Mouse (Mus musculus): ENCODE results near the gene Pcsk4. TPM values are rescaled to one million over a fixed set of nuclear protein-coding genes. Genes with fewer than 3 reads are reported as not detected.
A peak's percentile ranks its signal among the peaks of the same experiment; 100 is the strongest.

The Pcsk4 gene
- polyA plus RNA-seq, 1 experiment from 2014 or later: 2.9 TPM

DNA sequence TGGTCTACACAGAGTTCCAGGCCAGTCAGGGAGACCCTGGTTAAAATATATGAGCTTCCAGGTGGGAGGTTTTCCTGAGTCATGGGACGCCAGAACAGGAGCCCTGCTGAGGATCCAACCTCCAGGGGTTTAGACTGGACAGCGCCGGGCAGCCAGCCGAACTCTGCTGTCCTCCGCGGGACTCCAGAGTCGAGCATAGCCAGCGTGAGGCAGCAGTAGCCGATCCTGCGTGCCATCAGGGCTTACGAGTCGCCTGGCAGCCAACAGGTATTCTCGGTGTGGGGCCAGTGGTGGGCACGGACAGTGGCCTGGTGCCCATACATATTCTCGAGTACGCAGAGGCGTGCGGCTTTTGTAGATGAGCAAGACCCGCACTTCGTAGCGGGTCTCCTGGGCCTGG is 11.7 kb upstream of the Pcsk4 start:
- H3K27me3 ChIP-seq (ENCODE audit: control insufficient read depth, insufficient read depth, low read length): peaks cover 59% of the 10 kb centered on the region
- WGBS: 11% methylated on average over 21 of the region's 21 CpGs
- H3K9me3 ChIP-seq (replicated peaks; ENCODE audit: control insufficient read depth, low read length): no peaks in the 10 kb centered on the region
- DNase-seq (ENCODE audit: low spot score): no peak
- H3K4me3 ChIP-seq (ENCODE audit: low read depth, low read length): no peak overlapping the region
- peaks cover 2% of the 10 kb centered on the region; the same call in 1 of the 2 replicates for H3K4me1 ChIP-seq (ENCODE audit: control insufficient read depth, insufficient read depth, low read length)
- no peak overlapping the region for H3K4me2 ChIP-seq (ENCODE audit: low read depth, low read length)
- H3K36me3 ChIP-seq (replicated peaks; ENCODE audit: control insufficient read depth, insufficient read depth, low read depth, low read length): no peaks in the 10 kb centered on the region
- no peak overlapping the region for H3K9ac ChIP-seq (replicated peaks; ENCODE audit: low read length)
- no peak overlapping the region for H3K27ac ChIP-seq (replicated peaks; ENCODE audit: low read depth, low read length)
- no peak for ATAC-seq (replicated peaks; ENCODE audit: insufficient number of reproducible peaks, low FRiP score, low TSS enrichment, low read depth)

- H3K27me3 ChIP-seq (ENCODE audit: control insufficient read depth, insufficient read depth, low read length): peaks cover 51% of the 10 kb centered on the region
- no peaks in the 10 kb centered on the region for H3K9me3 ChIP-seq (replicated peaks; ENCODE audit: control insufficient read depth, low read length)
- no peak overlapping the region for H3K4me3 ChIP-seq (ENCODE audit: low read depth, low read length)
- WGBS: 19% methylated on average over 19 of the region's 19 CpGs
- H3K27ac ChIP-seq (replicated peaks; ENCODE audit: low read depth, low read length): no peak overlapping the region
- ATAC-seq (replicated peaks; ENCODE audit: insufficient number of reproducible peaks, low FRiP score, low TSS enrichment, low read depth) (peak; percentile 20), DNase-seq (ENCODE audit: low spot score) (peak; percentile 91)
- H3K36me3 ChIP-seq (replicated peaks; ENCODE audit: control insufficient read depth, insufficient read depth, low read depth, low read length): no peaks in the 10 kb centered on the region
- no peak overlapping the region for H3K9ac ChIP-seq (replicated peaks; ENCODE audit: low read length)
- H3K4me1 ChIP-seq (ENCODE audit: control insufficient read depth, insufficient read depth, low read length): no peaks in the 10 kb centered on the region
- no peak overlapping the region; the same call in 1 of the 2 replicates for H3K4me2 ChIP-seq (ENCODE audit: low read depth, low read length)
Observed at GRCm38 (mm10) chr10:80339941-80340750, 10.8 kb upstream of the Pcsk4 start.

- H3K4me2 ChIP-seq (ENCODE audit: low read depth, low read length): no peak overlapping the region
- no peak for DNase-seq (ENCODE audit: low spot score)
- H3K36me3 ChIP-seq (replicated peaks; ENCODE audit: control insufficient read depth, insufficient read depth, low read depth, low read length): no peaks in the 10 kb centered on the region
- H3K9ac ChIP-seq (replicated peaks; ENCODE audit: low read length): no peak overlapping the region
- no peak overlapping the region for H3K27ac ChIP-seq (replicated peaks; ENCODE audit: low read depth, low read length)
- no peaks in the 10 kb centered on the region for H3K9me3 ChIP-seq (replicated peaks; ENCODE audit: control insufficient read depth, low read length)
- H3K4me1 ChIP-seq (ENCODE audit: control insufficient read depth, insufficient read depth, low read length): no peaks in the 10 kb centered on the region
- H3K4me3 ChIP-seq (ENCODE audit: low read depth, low read length): no peak overlapping the region
- WGBS: 88% methylated on average over 12 of the region's 12 CpGs
- H3K27me3 ChIP-seq (ENCODE audit: control insufficient read depth, insufficient read depth, low read length): peaks cover 15% of the 10 kb centered on the region
- ATAC-seq (replicated peaks; ENCODE audit: insufficient number of reproducible peaks, low FRiP score, low TSS enrichment, low read depth): no peak
Observed at GRCm38 (mm10) chr10:80336263-80336662, 7.0 kb upstream of the Pcsk4 start.

DNA sequence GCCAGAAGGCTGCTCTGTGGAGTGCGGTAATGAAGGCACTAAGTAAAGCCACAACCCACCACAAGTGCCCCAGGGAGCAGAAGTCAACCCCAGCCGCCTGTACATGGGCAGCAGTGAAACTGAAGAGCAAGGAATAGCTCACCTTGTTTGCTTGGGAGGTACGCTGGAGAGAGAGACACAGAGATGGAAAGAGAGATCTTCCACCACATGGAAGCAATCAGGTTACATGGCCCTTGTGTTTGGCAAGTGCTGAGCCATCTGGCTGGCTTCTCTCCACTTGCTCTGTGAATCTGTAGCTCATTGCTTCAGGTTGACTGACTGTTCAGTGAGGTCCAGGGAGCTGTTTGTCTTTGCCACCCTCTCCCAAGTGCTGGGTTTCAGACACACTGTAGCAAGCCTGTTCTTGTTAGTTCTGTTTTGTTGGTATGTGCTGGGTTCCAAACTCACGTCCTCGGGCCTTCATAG is 3.3 kb upstream of the Pcsk4 start:
- H3K36me3 ChIP-seq (replicated peaks; ENCODE audit: control insufficient read depth, insufficient read depth, low read depth, low read length): no peaks in the 10 kb centered on the region
- H3K27me3 ChIP-seq (ENCODE audit: control insufficient read depth, insufficient read depth, low read length): peaks cover 2% of the 10 kb centered on the region; the same call in 1 of the 2 replicates
- no peaks in the 10 kb centered on the region for H3K9me3 ChIP-seq (replicated peaks; ENCODE audit: control insufficient read depth, low read length)
- 0 out of 2 replicates have a peak overlapping the region, but pooled peaks have one; percentile 6 for H3K9ac ChIP-seq (replicated peaks; ENCODE audit: low read length)
- 72% methylated on average over 5 of the region's 5 CpGs for WGBS
- H3K4me2 ChIP-seq (ENCODE audit: low read depth, low read length): no peak overlapping the region
- H3K27ac ChIP-seq (replicated peaks; ENCODE audit: low read depth, low read length): no peak overlapping the region
- H3K4me1 ChIP-seq (ENCODE audit: control insufficient read depth, insufficient read depth, low read length): no peaks in the 10 kb centered on the region
- no peak for ATAC-seq (replicated peaks; ENCODE audit: insufficient number of reproducible peaks, low FRiP score, low TSS enrichment, low read depth)
- no peak overlapping the region for H3K4me3 ChIP-seq (ENCODE audit: low read depth, low read length)
- DNase-seq (ENCODE audit: low spot score): no peak

DNA sequence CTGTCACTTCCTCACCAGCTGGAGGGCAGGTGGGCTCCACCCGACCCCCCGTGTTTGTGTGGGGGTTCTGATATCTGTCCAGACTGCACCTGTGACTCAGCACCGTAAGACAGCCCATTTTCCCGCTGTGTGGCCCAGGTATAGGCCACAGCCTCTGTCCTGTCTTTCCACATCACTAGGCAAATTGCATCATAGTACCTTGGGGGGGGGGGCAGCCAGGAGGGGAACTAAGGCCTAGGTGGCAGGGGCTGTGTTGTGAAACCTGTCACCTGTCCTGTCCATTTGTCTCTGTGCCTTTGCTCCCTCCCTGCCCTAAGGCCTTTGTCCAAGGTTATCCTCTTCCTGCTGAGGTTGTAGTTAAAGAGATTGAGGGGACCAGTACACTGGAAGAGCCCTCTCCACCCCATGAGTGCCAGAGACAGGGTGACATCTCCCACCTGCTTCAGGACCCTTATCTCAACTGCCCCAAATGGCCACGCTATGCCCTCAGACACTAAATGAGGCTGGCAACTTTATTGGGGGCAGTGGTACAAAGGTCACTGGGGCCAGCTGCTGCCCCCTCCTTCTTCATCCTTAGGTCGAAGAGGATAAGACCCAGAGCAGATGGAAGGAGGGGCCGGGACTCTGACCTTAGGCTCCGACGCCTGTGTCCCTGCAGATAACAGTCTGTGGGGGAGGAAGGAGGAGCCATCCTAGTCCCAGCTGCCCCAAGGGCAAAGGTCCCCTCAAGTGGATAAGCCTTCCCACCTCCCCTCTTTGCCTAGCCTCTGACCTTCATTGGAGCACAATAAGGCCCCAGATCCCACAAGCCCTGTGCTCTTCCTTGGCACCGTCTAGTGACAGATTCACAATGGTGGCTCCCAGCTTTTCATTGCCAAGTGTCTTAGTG is 2.6 kb upstream of the Pcsk4 start:
- Histone ChIP-seq H3K9me3 (replicated peaks; ENCODE audit: control insufficient read depth, low read length) (no peaks in the 10 kb centered on the region), H3K36me3 (replicated peaks; ENCODE audit: control insufficient read depth, insufficient read depth, low read depth, low read length) (no peaks in the 10 kb centered on the region), H3K4me3 (ENCODE audit: low read depth, low read length) (no peak overlapping the region), H3K4me1 (ENCODE audit: control insufficient read depth, insufficient read depth, low read length) (no peaks in the 10 kb centered on the region), H3K4me2 (ENCODE audit: low read depth, low read length) (no peak overlapping the region), H3K27ac (replicated peaks; ENCODE audit: low read depth, low read length) (no peak overlapping the region), H3K27me3 (ENCODE audit: control insufficient read depth, insufficient read depth, low read length) (peaks cover 2% of the 10 kb centered on the region; the same call in 1 of the 2 replicates), H3K9ac (replicated peaks; ENCODE audit: low read length) (no peak overlapping the region)
- 53% methylated on average over 10 of the region's 10 CpGs for WGBS
- ATAC-seq (replicated peaks; ENCODE audit: insufficient number of reproducible peaks, low FRiP score, low TSS enrichment, low read depth) (no peak), DNase-seq (ENCODE audit: low spot score) (no peak)

GRCm38 (mm10) chr10:80330888-80331287 is 1.6 kb upstream of the Pcsk4 start:
- DNase-seq (ENCODE audit: low spot score) (no peak), ATAC-seq (replicated peaks; ENCODE audit: insufficient number of reproducible peaks, low FRiP score, low TSS enrichment, low read depth) (no peak)
- Histone ChIP-seq H3K4me2 (ENCODE audit: low read depth, low read length) (no peak overlapping the region), H3K27me3 (ENCODE audit: control insufficient read depth, insufficient read depth, low read length) (peaks cover 2% of the 10 kb centered on the region; the same call in 1 of the 2 replicates), H3K4me1 (ENCODE audit: control insufficient read depth, insufficient read depth, low read length) (no peaks in the 10 kb centered on the region), H3K36me3 (replicated peaks; ENCODE audit: control insufficient read depth, insufficient read depth, low read depth, low read length) (no peaks in the 10 kb centered on the region), H3K9ac (replicated peaks; ENCODE audit: low read length) (no peak overlapping the region), H3K27ac (replicated peaks; ENCODE audit: low read depth, low read length) (no peak overlapping the region), H3K9me3 (replicated peaks; ENCODE audit: control insufficient read depth, low read length) (no peaks in the 10 kb centered on the region), H3K4me3 (ENCODE audit: low read depth, low read length) (no peak overlapping the region)
- 77% methylated on average over 2 of the region's 2 CpGs for WGBS

DNA sequence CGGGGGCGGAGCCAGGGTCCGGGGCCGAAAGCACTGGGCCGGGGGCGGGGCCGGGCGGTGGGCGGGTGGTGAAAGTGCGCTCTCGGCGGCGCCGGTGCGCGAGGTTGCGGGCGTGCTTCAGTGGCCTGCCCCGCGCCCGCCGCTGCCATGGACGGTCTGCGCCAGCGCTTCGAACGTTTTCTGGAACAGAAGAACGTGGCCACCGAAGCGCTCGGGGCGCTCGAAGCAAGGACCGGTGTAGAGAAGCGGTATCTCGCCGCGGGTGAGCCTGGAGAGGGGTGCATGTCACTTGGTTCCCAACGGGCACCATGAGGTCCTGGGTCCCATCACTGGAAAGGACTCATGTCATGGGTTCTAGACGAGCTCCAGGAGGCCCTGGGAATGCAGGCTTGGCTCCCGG is 786 bp upstream of the Pcsk4 start:
- Histone ChIP-seq H3K4me1 (ENCODE audit: control insufficient read depth, insufficient read depth, low read length) (no peaks in the 10 kb centered on the region), H3K27ac (replicated peaks; ENCODE audit: low read depth, low read length) (no peak overlapping the region), H3K4me3 (ENCODE audit: low read depth, low read length) (peak overlapping the region; percentile 41), H3K36me3 (replicated peaks; ENCODE audit: control insufficient read depth, insufficient read depth, low read depth, low read length) (no peaks in the 10 kb centered on the region), H3K4me2 (ENCODE audit: low read depth, low read length) (peak overlapping the region; percentile 82), H3K27me3 (ENCODE audit: control insufficient read depth, insufficient read depth, low read length) (peaks cover 2% of the 10 kb centered on the region; the same call in 1 of the 2 replicates), H3K9ac (replicated peaks; ENCODE audit: low read length) (peak overlapping the region; percentile 57), H3K9me3 (replicated peaks; ENCODE audit: control insufficient read depth, low read length) (no peaks in the 10 kb centered on the region)
- WGBS: 1% methylated on average over 38 of the region's 41 CpGs
- ATAC-seq (replicated peaks; ENCODE audit: insufficient number of reproducible peaks, low FRiP score, low TSS enrichment, low read depth): no peak; the same call in 1 of the 2 replicates
- DNase-seq (ENCODE audit: low spot score): no peak
